Mouse (Mus musculus) olfactory bulb, adult 2 months (tissue): ENCODE data around the gene Hc.

Source experiments
- CTCF ChIP-seq: fragments of 200-500 bp; IDR thresholded peaks from 2 replicates; pipeline ENCODE4 v1.5.1; 2012; ENCODE audit warnings: low read depth, mild to moderate bottlenecking, low read length, moderate library complexity; ENCODE audit not compliant: insufficient read depth
- POLR2A ChIP-seq: fragments of 200-500 bp; IDR thresholded peaks from 2 replicates; pipeline ENCODE4 v1.6.1; 2012; ENCODE audit warnings: mild to moderate bottlenecking, low read depth, low read length, moderate library complexity; ENCODE audit not compliant: insufficient read depth

DNA sequence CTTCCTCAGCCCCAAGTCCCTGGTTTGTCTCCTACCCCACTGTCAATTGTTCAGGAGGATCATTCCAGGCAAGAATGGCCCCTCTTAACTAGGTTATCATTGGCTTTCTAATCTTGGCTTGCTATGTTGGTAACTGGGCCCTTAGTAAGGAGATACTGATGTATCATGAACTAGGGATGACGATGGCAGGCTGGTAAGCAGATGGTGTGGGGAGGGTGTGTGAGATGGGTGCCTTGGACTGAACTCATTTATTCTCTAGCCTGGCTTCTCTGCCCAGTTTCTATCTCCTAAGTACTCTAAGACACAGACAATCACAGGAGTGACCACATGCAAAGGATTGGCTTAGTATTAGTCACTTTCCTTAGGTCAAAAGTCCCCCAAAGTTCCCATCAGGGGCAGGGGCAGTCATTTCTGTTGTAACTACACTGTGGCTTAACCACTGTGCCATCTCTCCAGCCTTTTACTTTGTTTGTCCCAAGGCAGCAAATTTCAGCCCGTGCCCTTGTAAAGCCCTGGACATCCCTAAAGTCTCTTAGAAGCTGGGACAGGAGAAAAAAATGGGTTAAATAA lies 107.6 kb downstream of the Hc start:
- TF ChIP-seq CTCF = no peak
- no peak for TF ChIP-seq POLR2A
